Mouse (Mus musculus) G1E (cell line): ENCODE measurements around the gene Tab2.
"Not testable (repeated sequence)": the region's sequence is repeated elsewhere in the genome, so short reads cannot be mapped to it uniquely, and the experiment has no call there.

ENCODE experiments used
- CTCF ChIP-seq: IDR thresholded peaks from 2 replicates; pipeline ENCODE4 v1.5.1; 2012; ENCODE audit warnings: low read depth, low read length, inconsistent platforms, mixed read lengths
- GATA1 ChIP-seq: IDR thresholded peaks from 2 replicates; pipeline ENCODE4 v1.6.1; 2012; ENCODE audit warnings: borderline replicate concordance, low read length, inconsistent platforms, mixed read lengths
- GATA2 ChIP-seq: IDR thresholded peaks from 2 replicates; pipeline ENCODE4 v1.6.1; 2012; ENCODE audit warnings: low read depth, low read length, inconsistent platforms, borderline replicate concordance
- POLR2AphosphoS5 ChIP-seq: IDR thresholded peaks from 2 replicates; pipeline ENCODE4 v1.6.1; 2012; ENCODE audit warnings: low read depth, low read length, inconsistent platforms; ENCODE audit not compliant: insufficient replicate concordance
- TAL1 ChIP-seq: conservative IDR thresholded peaks from 2 replicates; pipeline ENCODE4 v1.6.1; 2012; ENCODE audit warnings: low read depth, low read length, inconsistent platforms, mixed read lengths

DNA sequence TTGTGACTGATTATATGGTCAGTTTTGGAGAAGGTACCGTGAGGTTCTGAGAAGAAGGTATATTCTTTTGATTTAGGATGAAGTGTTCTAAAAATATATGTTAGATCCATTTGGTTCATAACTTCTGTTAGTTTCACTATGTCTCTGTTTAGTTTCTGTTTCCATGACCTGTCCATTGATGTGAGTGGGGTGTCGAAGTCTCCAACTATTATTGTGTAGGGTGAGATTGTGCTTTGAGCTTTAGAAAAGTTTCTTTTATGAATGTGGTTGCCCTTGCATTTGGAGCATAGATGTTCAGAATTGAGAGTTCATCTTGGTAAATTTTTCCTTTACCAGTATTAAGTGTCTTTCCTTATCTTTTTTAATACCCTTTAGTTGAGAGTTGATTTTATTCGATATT, 75.7 kb downstream of the Tab2 start:
- not testable (repeated sequence) for TF ChIP-seq CTCF, TAL1, GATA2, GATA1, POLR2AphosphoS5
